Mouse (Mus musculus) natural killer cell, adult 2 months (primary cell): ENCODE results near the gene Schip1.

Experiments
- DNase-seq, 2 experiments: peaks; one replicate each; pipeline ENCODE4 v3.0.0; 2022; ENCODE audit warnings: low spot score in 2 of 2

Schip1 gene

GRCm38 (mm10) chr3:68126284-68126856, 61.8 kb downstream of the Schip1 start:
- DNase-seq: no peak

GRCm38 (mm10) chr3:68130386-68130785, 65.8 kb downstream of the Schip1 start:
- DNase-seq: no peak

- DNase-seq: no peak
These were observed 74.4 kb downstream of the Schip1 start for GRCm38 (mm10) chr3:68138833-68139627.

- no peak for DNase-seq
These were observed 86.1 kb downstream of the Schip1 start for GRCm38 (mm10) chr3:68150688-68151087.

GRCm38 (mm10) chr3:68160175-68160574, 95.6 kb downstream of the Schip1 start:
- no peak for DNase-seq

- DNase-seq: no peak
These were observed 96.2 kb downstream of the Schip1 start for GRCm38 (mm10) chr3:68160760-68161159.

GRCm38 (mm10) chr3:68178248-68178647, 113.6 kb downstream of the Schip1 start:
- no peak for DNase-seq

GRCm38 (mm10) chr3:68187471-68187870, 122.9 kb downstream of the Schip1 start:
- no peak for DNase-seq

- no peak for DNase-seq
These were observed 124.5 kb downstream of the Schip1 start for GRCm38 (mm10) chr3:68189100-68189499.

- DNase-seq: no peak
These were observed 132.3 kb downstream of the Schip1 start for GRCm38 (mm10) chr3:68196933-68197332.

GRCm38 (mm10) chr3:68201214-68201613, 136.6 kb downstream of the Schip1 start:
- no peak for DNase-seq

- no peak for DNase-seq
These were observed 137.7 kb downstream of the Schip1 start for GRCm38 (mm10) chr3:68202162-68202902.

GRCm38 (mm10) chr3:68203934-68204467, 139.4 kb downstream of the Schip1 start:
- no peak for DNase-seq

GRCm38 (mm10) chr3:68210422-68210821, 145.8 kb downstream of the Schip1 start:
- no peak for DNase-seq

GRCm38 (mm10) chr3:68221452-68221851, 156.8 kb downstream of the Schip1 start:
- no peak for DNase-seq

GRCm38 (mm10) chr3:68239887-68240286, 175.3 kb downstream of the Schip1 start:
- no peak for DNase-seq

- DNase-seq: no peak
These were observed 178.6 kb downstream of the Schip1 start for GRCm38 (mm10) chr3:68243239-68243638.

- DNase-seq: no peak
These were observed 181.6 kb downstream of the Schip1 start for GRCm38 (mm10) chr3:68246154-68246553.

GRCm38 (mm10) chr3:68250589-68250988, 186.0 kb downstream of the Schip1 start:
- no peak for DNase-seq

- no peak for DNase-seq
These were observed 187.7 kb downstream of the Schip1 start for GRCm38 (mm10) chr3:68252335-68252734.

GRCm38 (mm10) chr3:68262304-68262703, 197.7 kb downstream of the Schip1 start:
- no peak for DNase-seq

GRCm38 (mm10) chr3:68267905-68268304, 203.3 kb downstream of the Schip1 start:
- DNase-seq: no peak
